Mouse (Mus musculus): Measurements from ENCODE around the gene Kat5. TPM values are rescaled to one million over a fixed set of nuclear protein-coding genes. Genes with fewer than 3 reads are reported as not detected.

Kat5 gene
- polyA plus RNA-seq (2012; rRNA removed) = 56.6 and 61.2 TPM in 2 replicates

DNA sequence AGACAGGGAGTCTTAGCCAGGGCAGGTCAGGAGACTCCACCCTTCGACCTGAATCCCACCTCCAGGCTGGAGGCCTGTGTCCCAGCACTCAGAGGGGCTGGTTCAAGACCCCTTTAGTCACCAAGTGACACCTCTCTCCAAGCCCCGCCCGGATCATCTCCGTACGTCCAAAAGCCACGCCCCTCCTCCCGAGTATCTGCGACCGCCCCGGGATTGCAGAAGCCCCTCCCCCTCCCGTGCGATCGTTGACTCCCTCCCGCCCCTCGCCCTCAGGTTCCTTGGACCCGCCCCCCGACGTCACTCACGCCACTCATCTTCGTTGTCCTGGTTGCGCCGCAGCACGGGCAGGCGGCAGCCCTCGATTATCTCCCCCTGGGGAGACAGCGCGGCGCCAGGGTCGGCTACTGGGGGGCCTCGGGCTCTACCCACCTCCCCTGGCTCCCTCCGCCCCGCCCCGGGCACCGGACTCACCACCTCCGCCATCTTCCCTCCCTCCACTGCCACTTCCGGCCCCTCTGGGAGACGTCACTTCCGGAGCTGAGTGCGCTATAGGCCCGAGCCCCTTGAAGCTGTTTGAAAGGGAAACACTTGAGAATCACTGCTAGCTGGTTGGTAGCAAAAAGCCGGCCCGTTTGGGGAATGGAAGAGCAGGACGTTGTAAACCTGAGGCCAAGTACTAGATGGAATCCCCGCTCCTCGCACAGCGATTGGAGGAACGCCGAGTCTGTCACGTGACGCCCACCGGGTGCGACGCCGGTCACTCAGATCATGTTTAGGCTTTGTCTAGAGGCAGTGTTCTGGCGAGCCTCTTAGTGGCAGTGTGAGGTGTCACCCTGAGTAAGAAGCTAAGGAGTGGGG is at the start of gene Kat5:
Gene Kat5, minus strand, starts transcription at position 691 of the 858 bp plus-strand sequence.

DNA sequence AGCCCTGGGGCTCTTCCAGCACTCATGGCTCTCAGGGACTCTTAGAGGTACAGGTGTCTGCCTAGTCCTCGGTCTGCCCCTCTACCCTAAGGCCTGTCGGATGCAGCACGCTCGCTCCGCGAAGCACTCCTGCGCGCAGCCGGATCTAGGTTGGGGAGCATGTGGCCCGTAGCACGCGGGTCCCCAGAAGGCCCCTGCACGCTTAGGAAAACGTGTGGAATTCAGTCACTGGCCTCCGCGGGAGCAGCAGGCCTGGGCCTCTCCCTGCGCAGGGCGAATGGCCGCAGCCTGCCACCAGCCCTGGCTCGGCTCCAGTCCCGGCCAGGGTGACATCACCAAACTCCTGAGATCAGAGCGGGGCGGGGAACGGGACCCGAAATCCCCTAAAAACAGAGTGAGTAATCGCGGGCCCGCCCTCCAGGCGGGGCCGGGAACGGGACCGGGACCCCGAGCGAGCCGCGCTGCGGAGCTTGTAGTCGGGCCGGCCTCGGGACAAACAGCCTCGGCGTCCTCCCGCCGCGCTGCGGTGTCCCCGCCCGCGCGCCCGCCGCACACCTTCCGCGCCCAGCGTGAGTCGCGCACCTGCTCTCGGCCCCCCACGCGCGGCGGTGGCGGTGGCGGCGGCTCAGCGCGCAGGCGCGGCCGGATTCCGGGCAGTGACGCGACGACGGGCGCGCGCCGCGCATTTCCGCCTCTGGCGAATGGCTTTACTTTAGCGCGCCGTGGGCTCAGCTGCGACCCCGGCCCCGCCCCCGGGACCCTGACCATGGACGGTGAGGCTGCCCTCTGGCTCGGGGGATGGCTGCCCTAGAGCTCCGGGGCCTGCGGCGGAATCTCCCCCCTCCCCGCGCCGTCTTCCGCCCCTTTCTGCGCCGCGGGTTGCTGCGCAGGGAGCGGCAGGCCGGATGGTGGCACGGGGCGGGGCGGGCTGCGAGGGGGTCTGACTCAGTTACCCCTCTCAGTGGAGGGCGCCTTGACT is 27.3 kb upstream of the Kat5 start, which contains the start of gene Rela:
Gene Rela, plus strand, starts transcription at position 415 of the 979 bp plus-strand sequence.

DNA sequence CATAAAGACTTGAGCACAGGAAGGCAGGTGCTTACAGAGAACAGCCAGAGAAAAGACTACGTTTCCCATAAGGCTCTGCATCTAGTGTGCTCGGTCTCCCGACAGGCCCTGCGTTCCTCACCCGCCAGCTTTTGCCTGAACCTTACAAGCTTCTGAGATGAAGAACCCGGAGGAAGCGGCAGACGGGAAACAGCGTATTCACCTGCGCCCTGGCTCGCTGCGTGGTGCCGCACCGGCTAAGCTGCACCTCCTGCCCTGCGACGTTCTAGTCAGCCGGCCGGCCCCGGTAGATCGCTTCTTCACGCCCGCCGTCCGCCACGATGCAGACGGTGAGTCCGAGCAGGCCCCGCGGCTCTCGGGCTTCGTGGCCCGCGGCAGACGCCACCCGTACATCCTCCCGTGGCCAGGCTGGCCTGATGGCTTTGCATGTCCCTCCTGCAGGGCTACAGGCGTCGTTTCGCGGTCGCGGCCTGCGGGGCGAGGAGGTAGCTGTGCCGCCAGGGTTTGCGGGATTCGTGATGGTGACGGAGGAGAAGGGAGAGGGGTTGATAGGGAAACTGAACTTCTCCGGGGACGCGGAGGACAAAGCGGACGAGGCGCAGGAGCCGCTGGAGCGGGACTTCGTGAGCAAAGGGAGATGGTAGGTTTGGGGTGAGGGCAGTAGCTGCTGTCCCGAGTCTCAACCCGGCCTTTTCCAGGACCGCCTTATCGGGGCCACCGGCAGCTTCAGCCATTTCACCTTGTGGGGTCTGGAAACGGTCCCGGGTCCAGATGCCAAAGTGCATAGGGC is 8.1 kb downstream of the Kat5 start, which contains the start of gene Rnaseh2c:
Gene Rnaseh2c, plus strand, starts transcription at position 122 of the 790 bp plus-strand sequence.

DNA sequence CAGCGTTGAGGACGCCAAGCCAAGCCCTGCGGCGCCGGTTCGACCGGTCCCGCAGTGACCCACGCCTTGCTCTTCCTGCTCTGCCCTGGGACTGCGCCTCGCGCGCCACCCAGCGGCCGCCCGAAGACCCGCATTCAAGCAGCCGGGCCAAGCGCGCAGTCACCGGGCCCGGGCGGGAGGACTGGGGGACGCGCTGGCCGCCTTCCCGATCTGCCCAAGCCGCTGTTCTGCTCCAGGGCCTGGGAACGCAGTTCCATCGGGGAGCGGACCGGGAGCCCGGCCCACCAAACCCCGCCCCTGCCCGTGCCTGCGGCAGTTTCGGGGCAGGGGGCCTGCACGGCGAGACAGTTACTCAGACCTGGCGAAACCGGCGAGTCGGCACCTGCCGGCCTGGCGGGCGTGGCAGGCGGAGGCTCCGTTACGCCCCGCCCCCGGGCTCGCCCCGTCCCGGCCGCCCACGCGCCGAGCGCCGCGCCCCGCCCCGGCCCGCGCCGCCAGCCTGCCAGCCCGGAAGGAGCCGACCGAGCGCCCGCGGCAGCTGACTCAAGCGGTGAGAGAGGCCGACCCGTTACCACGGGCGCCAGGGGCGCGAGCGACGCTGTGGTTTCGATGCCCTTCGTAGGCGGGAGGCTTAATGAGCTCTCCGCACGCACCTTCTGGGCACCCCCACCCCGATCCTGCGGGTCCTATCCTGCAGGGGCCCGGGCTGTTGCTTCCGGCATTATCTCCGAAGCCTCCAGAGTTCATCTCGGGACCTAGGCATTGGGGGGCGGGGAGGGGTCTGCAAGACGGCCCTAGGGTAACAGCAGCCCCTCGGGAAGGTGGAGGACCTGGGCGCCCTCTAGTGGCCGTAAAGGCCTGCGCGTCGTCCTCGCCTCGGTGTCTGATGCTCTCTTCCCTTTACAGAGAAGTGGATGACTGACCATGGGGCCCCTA is 42.2 kb downstream of the Kat5 start, which contains the start of gene Ap5b1:
Gene Ap5b1, plus strand, starts transcription at position 492 of the 936 bp plus-strand sequence.

DNA sequence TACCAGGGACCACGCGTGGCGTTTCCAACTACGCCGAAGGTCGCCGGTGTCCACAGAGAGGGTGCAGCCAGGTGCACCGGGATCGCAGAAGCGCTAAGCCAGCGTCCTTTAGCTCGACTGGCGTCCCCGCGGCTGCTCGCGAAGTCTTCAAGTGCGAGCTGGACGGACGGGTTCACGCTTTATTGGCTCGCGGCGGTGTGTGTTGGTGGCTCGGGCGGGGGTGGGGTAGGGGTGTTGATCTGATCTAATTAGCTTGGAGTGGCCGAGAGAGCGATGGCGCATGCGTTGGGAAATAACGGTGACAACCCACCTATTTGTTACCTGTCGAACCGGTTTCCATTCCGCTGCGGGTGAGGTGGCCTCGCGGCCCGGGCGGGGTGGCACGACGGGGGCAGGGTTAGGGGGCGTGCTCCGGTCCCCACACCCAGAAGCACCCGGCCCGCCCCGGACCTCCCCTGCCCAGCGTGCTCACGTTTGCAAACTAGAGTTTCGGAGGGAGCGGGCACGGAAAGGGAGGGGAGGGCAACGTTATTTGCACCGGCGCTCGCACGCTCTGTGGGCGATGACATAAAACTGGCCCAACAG is 49.5 kb downstream of the Kat5 start, which contains the start of gene Ovol1:
Gene Ovol1, minus strand, starts transcription at position 190 of the 585 bp plus-strand sequence.

Other genes with a start within 250 kb of the Kat5 start
- 19.4 and 21.0 TPM in 2 replicates for gene Eif1ad, start 243.5 kb downstream of the Kat5 start, polyA plus RNA-seq (2012; rRNA removed)
- 123 and 155 TPM in 2 replicates for gene Banf1, start 243.1 kb downstream of the Kat5 start, polyA plus RNA-seq (2012; rRNA removed)
- 15.7 and 18.4 TPM in 2 replicates for gene Sart1, start 221.5 kb downstream of the Kat5 start, polyA plus RNA-seq (2012; rRNA removed)
- 4.9 and 5.6 TPM in 2 replicates for gene Tsga10ip, start 207.7 kb downstream of the Kat5 start, polyA plus RNA-seq (2012; rRNA removed)
- gene Drap1, start 185.3 kb downstream of the Kat5 start, polyA plus RNA-seq (2012; rRNA removed) = 86.3 and 111 TPM in 2 replicates
- 115 and 124 TPM in 2 replicates for gene AI837181, start 185.1 kb downstream of the Kat5 start, polyA plus RNA-seq (2012; rRNA removed)
- gene Fosl1, start 162.7 kb downstream of the Kat5 start, polyA plus RNA-seq (2012; rRNA removed) = 4.3 and 7.9 TPM in 2 replicates
- 12.3 and 17.9 TPM in 2 replicates for gene Ccdc85b, start 152.3 kb downstream of the Kat5 start, polyA plus RNA-seq (2012; rRNA removed)
- gene Fibp, start 149.6 kb downstream of the Kat5 start, polyA plus RNA-seq (2012; rRNA removed) = 118 and 164 TPM in 2 replicates
- 1.5 and 2.4 TPM in 2 replicates for gene Ctsw, start 141.7 kb downstream of the Kat5 start, polyA plus RNA-seq (2012; rRNA removed)
- gene Efemp2, start 136.3 kb downstream of the Kat5 start, polyA plus RNA-seq (2012; rRNA removed) = 205 and 258 TPM in 2 replicates
- gene Mus81, start 121.8 kb downstream of the Kat5 start, polyA plus RNA-seq (2012; rRNA removed) = 78.2 and 88.4 TPM in 2 replicates
- 447 and 670 TPM in 2 replicates for gene Cfl1, start 119.8 kb downstream of the Kat5 start, polyA plus RNA-seq (2012; rRNA removed)
- 1.00 and 1.3 TPM in 2 replicates for gene 1700020D05Rik, start 106.5 kb downstream of the Kat5 start, polyA plus RNA-seq (2012; rRNA removed)
- gene Snx32, start 99.7 kb downstream of the Kat5 start, polyA plus RNA-seq (2012; rRNA removed) = 17.6 and 19.1 TPM in 2 replicates
- gene Ovol1, start 49.6 kb downstream of the Kat5 start, polyA plus RNA-seq (2012; rRNA removed) = 0.87 and 1.1 TPM in 2 replicates
- 15.5 and 16.1 TPM in 2 replicates for gene Ap5b1, start 42.2 kb downstream of the Kat5 start, polyA plus RNA-seq (2012; rRNA removed)
- gene Rnaseh2c, start 8.4 kb downstream of the Kat5 start, polyA plus RNA-seq (2012; rRNA removed) = 93.6 and 93.9 TPM in 2 replicates
- gene Rela, start 27.2 kb upstream of the Kat5 start, polyA plus RNA-seq (2012; rRNA removed) = 109 and 128 TPM in 2 replicates
- gene Sipa1, start 53.5 kb upstream of the Kat5 start, polyA plus RNA-seq (2012; rRNA removed) = 110 and 149 TPM in 2 replicates
- gene Map3k11, start 78.5 kb upstream of the Kat5 start, polyA plus RNA-seq (2012; rRNA removed) = 89.5 and 98.2 TPM in 2 replicates
- 260 and 276 TPM in 2 replicates for gene Pcnx3, start 78.7 kb upstream of the Kat5 start, polyA plus RNA-seq (2012; rRNA removed)
- gene Kcnk7, start 94.1 kb upstream of the Kat5 start, polyA plus RNA-seq (2012; rRNA removed) = 1.7 and 2.6 TPM in 2 replicates
- 69.0 and 78.6 TPM in 2 replicates for gene Ehbp1l1, start 116.1 kb upstream of the Kat5 start, polyA plus RNA-seq (2012; rRNA removed)
- gene Fam89b, start 119.4 kb upstream of the Kat5 start, polyA plus RNA-seq (2012; rRNA removed) = 391 and 451 TPM in 2 replicates
- gene Ltbp3, start 130.7 kb upstream of the Kat5 start, polyA plus RNA-seq (2012; rRNA removed) = 509 and 535 TPM in 2 replicates
- gene Scyl1, start 161.2 kb upstream of the Kat5 start, polyA plus RNA-seq (2012; rRNA removed) = 143 and 154 TPM in 2 replicates